Mouse (Mus musculus) ES-Bruce4 (cell line): ENCODE results near the gene Mybph.

ENCODE experiments used
- CTCF ChIP-seq: IDR thresholded peaks from one replicate; pipeline ENCODE4 v1.8.1; 2011; ENCODE audit warnings: low read depth, low read length
- EP300 ChIP-seq: IDR thresholded peaks from 2 replicates; pipeline ENCODE4 v1.6.1; 2011; ENCODE audit warnings: low read depth, low read length; ENCODE audit not compliant: insufficient read depth

DNA sequence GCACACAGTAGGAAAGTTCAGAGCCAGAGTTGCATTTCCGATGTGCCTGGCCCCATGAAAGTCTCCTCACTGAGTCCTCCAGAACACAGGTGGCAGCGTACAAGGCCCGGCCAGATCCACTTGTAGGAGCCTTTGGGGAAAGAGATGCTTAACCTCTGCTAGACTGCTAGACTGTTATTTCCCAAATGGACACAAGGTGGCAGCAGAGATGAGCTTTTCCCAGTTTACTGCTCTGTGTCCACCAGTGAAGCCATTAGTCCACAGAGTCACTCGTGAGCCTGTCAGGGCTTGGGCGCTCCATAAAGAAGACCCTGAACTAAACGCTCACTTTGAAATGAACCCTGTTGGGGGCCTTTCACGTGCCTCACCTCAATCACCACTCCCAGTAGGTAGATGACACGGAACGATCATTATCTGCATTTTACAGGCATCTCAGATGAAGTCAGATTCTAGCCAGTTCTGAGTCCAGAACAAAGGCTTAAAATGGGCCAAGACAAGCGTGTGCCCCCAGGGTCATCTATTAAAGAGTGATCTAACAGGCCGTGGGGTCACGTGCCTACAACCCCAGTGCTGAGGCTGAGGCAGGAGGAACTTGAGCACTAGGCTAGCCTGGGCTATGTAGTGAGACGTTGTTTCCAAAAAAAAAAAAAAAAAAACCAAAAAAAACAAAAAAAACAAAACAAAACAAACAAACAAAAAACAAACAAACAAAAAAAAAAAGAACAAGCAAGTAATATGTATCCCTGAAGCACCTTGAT is 41.4 kb upstream of the Mybph start:
- TF ChIP-seq EP300 (no peak), CTCF (peak; percentile 61)
